Mouse (Mus musculus) lung, adult 2 months (tissue): ENCODE results near the gene Acvr1b. TPM values are rescaled to one million over a fixed set of nuclear protein-coding genes. Genes with fewer than 3 reads are reported as not detected.

ENCODE experiments used
- DNase-seq: peaks from one replicate; pipeline ENCODE4 v3.0.0; 2022
- H3K4me1 ChIP-seq: fragments of 200-500 bp; 2 replicates; pipeline ENCODE4 v1.6.1; 2011; ENCODE audit warnings: low read length; ENCODE audit not compliant: control insufficient read depth, insufficient read depth
- H3K4me3 ChIP-seq: fragments of 200-500 bp; replicated peaks from 2 replicates; pipeline ENCODE3; 2011; ENCODE audit warnings: low read depth, mild to moderate bottlenecking, control low read depth, low read length; ENCODE audit errors: extremely low read depth
- CTCF ChIP-seq: fragments of 200-500 bp; IDR thresholded peaks from 2 replicates; pipeline ENCODE4 v1.5.1; 2011; ENCODE audit warnings: mild to moderate bottlenecking, low read length, control low read depth; ENCODE audit not compliant: insufficient read depth
- POLR2A ChIP-seq: fragments of 200-500 bp; IDR thresholded peaks from 2 replicates; pipeline ENCODE4 v1.6.1; 2011; ENCODE audit warnings: low read depth, mild to moderate bottlenecking, control low read depth, low read length, borderline replicate concordance; ENCODE audit errors: extremely low read depth
- WGBS: fragments of 180-500 bp; shearing (Covaris S2); methylation state at CpG from one replicate; pipeline ENCODE4 v1.1.7; 2018; 5-methylcytosine and 5-hydroxymethylcytosine counted together
- polyA plus RNA-seq: library from polyadenylated mRNA; depleted of rRNA; stranded (reverse); fragments of >200 nt; gene quantifications from 2 replicates; pipeline ENCODE4 v1.2.3, GENCODE M21; 2012

Gene Acvr1b
- polyA plus RNA-seq, 1 experiment: 57.2 TPM

DNA sequence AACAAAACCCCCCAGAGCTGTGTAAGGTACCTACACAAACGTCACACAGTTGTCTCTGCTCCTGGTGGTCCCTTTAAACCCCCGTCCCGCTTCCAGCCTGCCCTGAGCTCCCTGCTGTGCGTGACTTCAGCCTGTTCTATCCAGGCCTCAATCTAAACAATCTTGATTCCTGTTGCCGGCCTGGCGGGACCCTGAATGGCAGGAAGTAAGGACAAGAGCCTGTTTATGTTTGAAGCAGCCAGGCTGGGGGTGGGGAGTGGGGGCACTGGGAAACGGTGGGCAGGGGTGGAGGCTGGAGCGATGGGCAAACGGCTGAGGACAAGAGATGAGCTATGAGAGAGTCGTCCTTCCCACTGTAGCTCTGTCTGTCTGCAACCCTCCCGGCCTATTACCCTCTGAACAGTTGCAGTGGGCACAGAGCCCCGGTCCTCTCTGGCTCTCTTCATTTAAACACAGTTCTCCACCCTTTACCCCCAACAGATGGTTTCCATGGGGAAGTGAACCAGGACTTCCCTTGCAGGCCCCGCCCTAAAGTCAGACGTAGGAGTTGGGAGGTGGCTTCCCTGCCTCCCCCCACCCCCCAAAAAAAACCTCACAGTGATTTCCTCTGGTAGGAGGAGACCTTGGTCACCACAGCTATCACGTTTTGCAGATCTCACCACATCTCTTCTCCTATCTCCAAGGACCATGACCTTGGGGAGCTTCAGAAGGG lies 39.7 kb upstream of the Acvr1b start:
- 26% methylated on average over 15 of the region's 15 CpGs for WGBS
- H3K4me1 ChIP-seq: no peaks in the 10 kb centered on the region; the same call in none of the 2 replicates
- TF ChIP-seq CTCF: no peak
- peak; percentile 40; the same call in 1 of the 2 replicates for TF ChIP-seq POLR2A
- H3K4me3 ChIP-seq: peak overlapping the region; percentile 67
- DNase-seq: peak; percentile 62

DNA sequence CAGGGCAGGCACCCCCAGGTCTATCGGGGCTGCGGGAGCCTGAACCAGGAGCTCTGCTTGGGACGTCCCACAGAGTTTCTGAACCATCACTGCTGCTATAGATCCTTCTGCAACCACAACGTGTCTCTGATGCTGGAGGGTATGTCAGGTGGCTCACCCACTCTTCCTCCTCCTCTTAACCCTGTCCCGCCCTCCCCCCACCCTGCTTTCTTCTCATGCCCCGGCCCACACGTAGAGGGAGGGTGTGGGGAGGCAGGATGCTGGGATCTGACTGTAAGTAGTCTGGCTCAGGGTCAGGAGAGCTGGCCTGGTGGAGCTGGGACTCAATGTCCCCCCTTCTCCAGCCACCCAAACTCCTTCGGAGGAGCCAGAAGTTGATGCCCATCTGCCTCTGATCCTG lies 38.5 kb upstream of the Acvr1b start:
- Histone ChIP-seq H3K4me1 (no peaks in the 10 kb centered on the region; the same call in none of the 2 replicates), H3K4me3 (peak overlapping the region; percentile 67)
- TF ChIP-seq POLR2A (peak; percentile 28; the same call in 1 of the 2 replicates), CTCF (no peak)
- no peak for DNase-seq
- WGBS: 39% methylated on average over 8 of the region's 8 CpGs

DNA sequence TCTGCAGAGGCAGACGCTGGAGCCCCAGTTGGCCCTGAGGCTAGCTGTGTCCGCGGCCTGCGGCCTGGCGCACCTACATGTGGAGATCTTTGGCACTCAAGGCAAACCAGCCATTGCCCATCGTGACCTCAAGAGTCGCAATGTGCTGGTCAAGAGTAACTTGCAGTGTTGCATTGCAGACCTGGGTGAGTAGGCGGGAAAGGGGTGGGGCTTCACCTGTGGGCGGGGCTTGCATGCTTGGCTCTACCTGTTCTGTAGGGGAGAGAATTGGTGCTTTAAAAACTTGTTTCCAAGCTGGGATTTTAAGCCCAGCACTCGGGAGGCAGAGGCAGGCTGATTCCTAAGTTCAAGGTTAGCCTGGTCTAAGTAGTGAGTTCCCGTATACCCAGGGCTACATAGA lies 36.4 kb upstream of the Acvr1b start:
- peaks cover 7% of the 10 kb centered on the region for H3K4me1 ChIP-seq
- TF ChIP-seq CTCF: no peak
- no peak for TF ChIP-seq POLR2A
- no peak for DNase-seq
- peak overlapping the region; percentile 77 for H3K4me3 ChIP-seq
- WGBS: 54% methylated on average over 11 of the region's 11 CpGs

DNA sequence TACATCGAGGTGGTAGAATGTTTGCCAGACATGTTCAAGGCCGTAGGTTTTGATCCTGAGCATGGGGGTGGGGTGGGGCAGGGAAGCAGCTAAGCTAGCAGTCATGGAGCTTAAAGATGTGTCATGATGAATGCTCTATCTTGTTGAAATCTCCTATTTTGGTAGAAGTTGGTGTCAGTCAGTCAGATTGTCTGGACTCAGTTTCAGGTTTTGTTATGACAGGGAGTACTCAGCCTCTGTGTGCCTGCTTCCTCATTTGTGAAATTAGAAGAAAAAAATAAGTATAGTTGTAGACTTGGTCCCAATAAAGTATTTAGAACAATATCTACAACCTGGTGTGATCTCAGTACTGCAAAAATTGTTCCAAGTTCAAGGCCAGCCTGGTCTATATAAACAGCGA lies 35.2 kb upstream of the Acvr1b start:
- peak overlapping the region; percentile 25 for H3K4me3 ChIP-seq
- WGBS: 40% methylated on average over 3 of the region's 3 CpGs
- peaks cover 13% of the 10 kb centered on the region for H3K4me1 ChIP-seq
- DNase-seq: no peak
- TF ChIP-seq POLR2A: no peak
- TF ChIP-seq CTCF: no peak

DNA sequence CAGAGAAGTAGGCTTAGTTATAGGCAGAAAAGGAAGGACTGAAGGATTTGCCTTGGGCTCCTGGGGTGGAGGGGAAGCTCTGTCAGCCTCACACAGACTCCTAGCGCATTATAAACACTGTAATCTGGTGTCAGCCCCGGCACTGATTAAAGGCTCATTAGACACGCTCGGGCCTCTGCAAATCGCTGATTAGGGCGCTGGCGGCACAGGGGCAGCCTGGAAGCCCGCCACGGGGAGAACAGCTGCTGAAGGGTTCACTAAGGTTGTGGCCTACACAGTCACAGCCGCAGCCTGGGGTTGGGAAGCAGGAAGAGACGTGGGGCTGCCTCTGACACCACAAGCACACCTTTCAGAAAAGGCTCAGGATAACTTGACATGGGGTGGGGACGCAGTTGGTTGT lies 34.0 kb upstream of the Acvr1b start:
- DNase-seq: no peak
- TF ChIP-seq CTCF: no peak
- no peak for TF ChIP-seq POLR2A
- Histone ChIP-seq H3K4me1 (peaks cover 15% of the 10 kb centered on the region), H3K4me3 (peak overlapping the region; percentile 33)
- 33% methylated on average over 12 of the region's 12 CpGs for WGBS

DNA sequence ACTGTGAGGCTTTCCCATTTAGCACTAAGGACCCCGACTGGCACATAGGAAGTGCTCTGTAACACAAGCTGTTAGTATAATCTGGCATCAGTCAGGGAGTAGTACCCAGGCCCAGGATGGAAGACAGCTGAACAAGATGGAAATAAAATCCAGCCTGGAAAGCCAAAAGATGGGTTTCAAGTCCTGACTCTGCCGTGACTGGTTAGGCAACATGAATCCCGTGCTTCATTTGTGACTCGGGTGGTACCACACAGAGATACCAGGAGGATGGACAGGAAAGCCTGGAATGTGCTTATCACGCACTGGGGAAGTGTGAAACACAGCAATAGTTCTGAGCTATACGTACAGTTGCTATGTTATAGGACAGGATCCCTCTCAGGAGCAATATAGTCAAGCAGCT lies 33.3 kb upstream of the Acvr1b start:
- WGBS: 36% methylated on average over 6 of the region's 6 CpGs
- TF ChIP-seq POLR2A (no peak), CTCF (no peak)
- peak overlapping the region; percentile 33 for H3K4me3 ChIP-seq
- H3K4me1 ChIP-seq: peaks cover 15% of the 10 kb centered on the region
- no peak for DNase-seq

DNA sequence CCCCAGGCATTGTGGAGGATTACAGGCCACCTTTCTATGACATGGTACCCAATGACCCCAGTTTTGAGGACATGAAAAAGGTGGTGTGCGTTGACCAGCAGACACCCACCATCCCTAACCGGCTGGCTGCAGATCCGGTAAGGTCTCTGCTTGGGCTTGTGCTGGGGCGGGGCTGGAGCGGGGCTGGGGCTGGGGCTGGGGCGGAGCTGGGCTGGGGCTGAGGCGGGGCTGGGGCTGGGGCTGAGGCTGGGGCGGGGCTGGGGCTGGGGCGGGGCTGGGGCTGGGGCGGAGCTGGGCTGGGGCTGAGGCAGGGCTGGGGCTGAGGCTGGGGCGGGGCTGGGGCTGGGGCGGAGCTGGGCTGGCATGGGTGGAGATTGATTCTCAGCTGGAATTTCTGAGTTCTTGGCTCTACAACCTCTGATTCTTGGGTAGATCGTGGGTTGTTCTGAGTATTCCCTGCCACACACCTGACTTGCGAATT lies 32.8 kb upstream of the Acvr1b start:
- peak overlapping the region; percentile 33 for H3K4me3 ChIP-seq
- H3K4me1 ChIP-seq: peaks cover 17% of the 10 kb centered on the region
- 3% methylated on average over 10 of the region's 14 CpGs for WGBS
- DNase-seq: peak; percentile 62
- peak; percentile 54; the same call in 1 of the 2 replicates for TF ChIP-seq POLR2A
- TF ChIP-seq CTCF: no peak

DNA sequence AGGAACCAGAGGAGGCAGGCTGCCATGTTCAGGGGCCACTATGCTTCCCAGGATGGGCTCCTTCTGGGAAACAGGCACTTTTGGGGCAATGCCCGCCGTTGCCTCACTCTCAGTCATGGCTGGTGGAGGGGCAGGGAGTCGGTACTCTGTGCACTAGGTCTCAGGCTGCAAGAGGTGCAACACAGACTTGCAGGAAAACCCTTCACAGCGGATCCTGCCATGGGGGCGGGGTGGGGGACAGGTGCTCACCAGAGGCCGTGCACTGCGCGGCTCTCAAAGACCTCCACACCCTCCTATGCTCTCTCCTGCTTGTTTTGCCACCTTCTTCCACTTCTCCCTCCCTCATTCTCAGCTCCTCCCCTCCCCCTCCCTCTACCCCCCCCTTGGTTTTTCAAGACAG lies 31.2 kb upstream of the Acvr1b start:
- no peak for DNase-seq
- TF ChIP-seq POLR2A: 0 out of 2 replicates have a peak, but pooled peaks have one; percentile 12
- TF ChIP-seq CTCF: no peak
- WGBS: 51% methylated on average over 8 of the region's 8 CpGs
- Histone ChIP-seq H3K4me1 (peaks cover 22% of the 10 kb centered on the region), H3K4me3 (no peak overlapping the region)

DNA sequence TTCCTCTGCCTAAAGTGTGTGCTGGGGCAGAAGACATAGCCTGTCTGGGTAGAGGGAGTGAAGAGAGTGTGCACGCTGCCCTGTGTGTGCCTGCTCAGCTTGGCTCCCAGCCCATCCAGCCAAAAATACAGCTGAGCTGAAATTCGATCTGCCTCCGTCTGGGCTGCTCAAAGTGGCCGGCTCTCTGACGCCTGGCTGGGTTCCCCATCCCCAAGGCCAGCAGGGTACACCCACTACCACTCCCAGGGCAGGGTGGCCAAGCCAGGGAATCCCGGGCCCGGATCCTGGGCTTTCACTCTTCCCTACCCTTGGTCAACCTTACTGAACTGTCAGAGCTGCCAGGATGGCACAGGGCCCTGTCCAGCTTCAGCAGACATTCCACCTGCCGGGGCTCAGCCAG lies 30.4 kb upstream of the Acvr1b start:
- DNase-seq: peak; percentile 32
- Histone ChIP-seq H3K4me3 (no peak overlapping the region), H3K4me1 (peaks cover 22% of the 10 kb centered on the region)
- no peak for TF ChIP-seq CTCF
- TF ChIP-seq POLR2A: no peak; the same call in 1 of the 2 replicates
- 28% methylated on average over 8 of the region's 8 CpGs for WGBS

DNA sequence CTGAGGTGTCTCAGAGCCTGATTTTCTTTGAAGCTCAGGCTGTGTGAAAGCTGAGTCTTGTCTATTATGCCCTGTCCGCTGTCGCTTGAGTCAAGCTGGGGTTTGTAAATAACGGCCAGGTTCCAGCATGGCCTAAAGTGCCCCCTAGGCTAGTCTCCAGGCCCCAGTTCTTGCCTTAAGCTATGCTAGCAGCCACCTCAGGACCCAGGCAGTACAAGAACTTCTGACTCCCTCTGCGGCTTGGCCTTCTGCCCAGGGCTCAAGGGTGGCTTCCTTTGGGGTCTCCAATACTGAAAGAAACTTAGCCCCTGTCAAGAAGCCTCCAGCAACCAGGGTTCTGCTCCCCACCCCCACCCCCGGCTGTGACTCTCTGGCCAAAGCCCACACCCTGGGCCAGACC lies 29.7 kb upstream of the Acvr1b start:
- TF ChIP-seq CTCF: no peak
- peak; percentile 38; the same call in 1 of the 2 replicates for TF ChIP-seq POLR2A
- no peak for DNase-seq
- Histone ChIP-seq H3K4me3 (no peak overlapping the region), H3K4me1 (peaks cover 22% of the 10 kb centered on the region)
- 60% methylated on average over 5 of the region's 5 CpGs for WGBS
